Mouse (Mus musculus) urinary bladder, postnatal 14 days (tissue): Measurements from ENCODE around the gene Diras1.

Experiments
- DNase-seq: peaks from one replicate; pipeline ENCODE4 v3.0.0; 2021; ENCODE audit warnings: low spot score

Diras1 gene

DNA sequence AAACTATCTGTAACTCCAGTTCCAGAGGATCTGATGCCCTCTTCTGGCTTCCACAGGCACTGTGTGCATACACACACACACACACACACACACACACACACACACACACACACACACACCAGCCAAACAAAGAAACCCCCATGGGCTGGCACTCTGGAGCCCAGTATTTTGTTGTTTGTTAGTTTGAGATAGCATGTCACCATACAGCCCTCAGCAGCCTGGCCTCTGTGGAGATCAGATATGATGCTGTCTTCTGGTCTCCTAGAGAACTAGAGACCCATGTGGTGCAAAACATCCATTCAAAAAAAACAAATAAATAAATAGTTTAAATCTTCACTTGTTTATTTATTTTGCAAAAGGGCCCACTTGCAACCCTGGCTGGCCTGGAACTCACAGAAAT lies 2.8 kb upstream of the Diras1 start:
- DNase-seq: no peak

DNA sequence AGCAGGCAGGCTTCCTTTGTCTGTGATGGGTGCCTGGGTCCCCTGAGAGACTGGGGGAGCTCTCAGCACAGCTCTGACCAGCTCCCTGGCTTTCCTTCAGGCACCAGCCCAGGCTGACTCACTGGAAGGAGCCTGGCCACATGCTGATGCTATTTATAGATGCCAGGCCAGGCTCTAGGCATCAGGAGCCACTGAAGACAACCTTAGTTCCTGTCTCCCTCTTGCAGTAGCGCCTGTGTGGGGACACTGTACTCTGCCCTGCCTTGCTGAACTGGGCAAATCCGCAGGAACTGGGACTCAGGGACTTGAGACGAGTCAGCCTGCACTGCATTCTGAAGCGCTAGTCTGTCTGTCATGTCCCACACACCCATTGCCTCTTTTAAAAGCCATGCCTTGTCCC lies 1.9 kb upstream of the Diras1 start:
- DNase-seq: no peak

DNA sequence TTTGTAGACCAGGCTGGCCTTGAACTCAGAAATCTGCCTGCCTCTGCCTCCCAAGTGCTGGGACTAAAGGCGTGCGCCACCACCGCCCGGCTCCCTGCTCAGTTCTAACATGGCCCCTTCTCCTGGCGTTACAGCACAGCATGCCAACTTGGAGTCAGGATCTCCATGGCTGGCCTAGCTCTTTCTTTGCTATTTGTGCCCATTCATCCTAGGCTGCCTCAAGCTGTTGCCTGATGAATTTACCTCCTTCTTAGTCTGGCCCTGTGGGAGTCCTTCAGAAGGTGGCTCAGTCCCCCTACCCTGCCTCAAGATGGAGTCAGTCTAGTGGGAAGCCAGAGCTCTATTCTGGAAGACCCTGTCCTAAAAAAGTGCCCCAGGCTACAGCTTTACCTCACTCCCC lies 1.4 kb upstream of the Diras1 start:
- DNase-seq: no peak

DNA sequence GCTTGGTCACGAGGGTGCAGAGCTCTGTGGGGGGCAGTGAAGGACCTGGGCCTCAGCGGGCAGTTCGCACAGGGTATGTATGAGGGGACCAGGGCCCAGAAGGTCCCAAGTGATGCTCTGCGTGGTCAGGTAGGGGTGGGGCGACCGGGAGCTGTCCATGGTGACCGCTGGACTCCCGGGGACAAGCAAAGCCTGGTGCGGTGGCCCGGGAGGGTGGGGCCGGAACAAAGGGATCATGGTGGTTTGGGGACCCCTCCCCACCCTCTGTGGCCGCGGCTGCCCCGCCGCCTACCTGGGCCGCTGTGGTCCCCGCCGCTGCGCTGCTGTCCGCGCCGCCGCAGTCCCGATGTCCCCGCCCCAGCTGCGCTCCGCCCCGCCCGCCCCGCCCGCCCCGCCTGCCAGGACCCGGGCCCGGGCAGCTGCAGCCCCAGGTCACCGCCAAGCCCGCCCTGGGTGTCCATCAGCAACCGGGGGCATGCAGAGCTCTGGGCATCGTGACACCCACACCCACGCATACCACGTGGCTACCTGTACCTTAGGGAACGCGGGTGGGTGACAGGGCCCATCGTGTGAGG lies 328 bp downstream of the Diras1 start:
- DNase-seq: no peak

DNA sequence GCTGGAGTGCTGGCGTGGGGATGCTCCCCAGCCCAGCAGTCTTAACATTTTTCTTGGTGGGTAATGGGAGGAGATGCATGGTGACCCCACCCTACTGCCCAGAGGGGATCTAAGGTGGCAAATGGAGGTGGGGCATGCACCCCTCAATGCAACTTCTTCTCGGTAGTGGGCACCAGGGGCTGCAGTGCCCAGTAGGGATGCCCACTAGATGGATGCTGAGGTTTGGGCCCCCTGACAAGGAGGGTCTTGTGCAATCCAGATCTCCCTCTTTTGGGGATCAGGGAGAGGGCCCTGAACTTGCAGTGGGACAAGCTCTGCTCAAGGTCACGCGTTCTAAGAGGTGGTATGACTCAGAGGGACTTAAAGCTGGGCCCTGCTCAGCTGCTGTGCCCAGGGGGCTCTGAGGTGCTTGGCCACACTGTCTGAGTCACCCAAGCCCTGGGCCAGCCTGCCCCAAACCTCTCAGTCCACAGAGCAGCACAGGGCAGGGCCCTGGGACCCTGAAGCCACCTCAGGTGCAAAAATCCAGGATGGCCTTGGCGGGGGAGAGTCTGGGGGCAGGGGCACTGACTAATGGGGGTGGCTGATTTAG lies 1.0 kb downstream of the Diras1 start:
- DNase-seq: no peak

DNA sequence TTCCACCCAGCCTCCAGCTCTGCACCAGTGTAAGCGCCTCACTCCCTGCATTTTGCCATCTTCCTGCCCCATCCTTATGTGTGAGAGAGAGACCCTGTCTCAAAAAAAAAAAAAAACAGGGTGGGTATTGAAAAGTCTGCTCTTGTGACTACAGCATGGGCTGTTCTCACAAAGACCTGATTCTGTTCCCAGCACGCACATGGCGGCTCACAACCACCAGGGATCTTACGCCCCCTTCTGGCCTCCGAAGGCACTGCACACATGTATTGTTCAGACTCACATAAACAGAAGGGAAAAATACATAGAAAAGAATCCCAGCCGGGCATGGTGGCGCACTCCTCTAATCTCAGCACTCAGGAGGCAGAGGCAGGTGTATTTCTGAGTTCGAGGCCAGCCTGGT lies 2.7 kb downstream of the Diras1 start:
- DNase-seq: no peak

DNA sequence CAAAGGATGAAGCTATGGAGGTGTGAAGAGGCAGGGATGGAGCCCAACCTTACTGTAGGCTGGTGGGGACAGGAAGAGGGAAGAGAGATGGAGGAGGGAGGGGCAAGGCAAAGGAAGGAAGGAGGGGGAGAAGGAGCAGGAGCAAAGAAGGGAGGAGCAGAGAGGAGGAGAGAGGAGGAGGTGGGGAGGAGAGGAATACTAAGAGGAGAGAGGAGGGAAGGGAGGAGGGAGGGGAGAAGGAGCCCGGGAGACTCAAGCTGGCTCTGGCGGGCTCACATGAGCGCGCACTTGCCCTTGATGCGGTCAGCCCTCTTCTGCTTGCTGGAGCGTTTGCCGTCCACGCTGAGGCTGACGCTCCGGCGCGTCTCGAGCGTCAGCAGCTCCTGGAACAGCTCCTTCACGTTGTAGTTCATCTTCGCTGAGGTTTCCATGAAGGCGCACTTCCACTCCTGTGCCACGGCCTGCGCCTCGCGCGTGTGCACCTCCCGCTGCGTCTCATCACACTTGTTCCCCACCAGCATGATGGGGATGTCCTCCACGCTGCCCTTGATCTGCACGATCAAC lies 3.8 kb downstream of the Diras1 start:
- no peak for DNase-seq

DNA sequence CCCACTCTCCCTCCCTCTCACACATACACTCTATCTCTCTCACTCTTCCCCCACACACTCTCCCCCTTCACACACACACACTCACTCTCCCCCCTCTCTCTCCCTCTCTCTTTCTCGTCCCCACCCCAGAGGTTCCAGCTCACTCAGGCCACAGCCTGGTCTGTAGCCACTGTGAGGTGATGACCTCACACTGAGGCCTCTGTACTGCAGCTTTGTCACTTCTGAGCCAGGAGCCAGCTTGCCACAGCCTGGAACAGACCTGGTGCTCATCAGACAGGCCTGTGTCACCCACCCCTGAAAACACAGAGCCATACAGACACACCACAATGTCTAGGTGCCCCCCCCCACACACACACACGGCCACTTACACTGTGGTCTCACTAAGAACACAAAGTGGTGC lies 5.3 kb downstream of the Diras1 start:
- DNase-seq: no peak

DNA sequence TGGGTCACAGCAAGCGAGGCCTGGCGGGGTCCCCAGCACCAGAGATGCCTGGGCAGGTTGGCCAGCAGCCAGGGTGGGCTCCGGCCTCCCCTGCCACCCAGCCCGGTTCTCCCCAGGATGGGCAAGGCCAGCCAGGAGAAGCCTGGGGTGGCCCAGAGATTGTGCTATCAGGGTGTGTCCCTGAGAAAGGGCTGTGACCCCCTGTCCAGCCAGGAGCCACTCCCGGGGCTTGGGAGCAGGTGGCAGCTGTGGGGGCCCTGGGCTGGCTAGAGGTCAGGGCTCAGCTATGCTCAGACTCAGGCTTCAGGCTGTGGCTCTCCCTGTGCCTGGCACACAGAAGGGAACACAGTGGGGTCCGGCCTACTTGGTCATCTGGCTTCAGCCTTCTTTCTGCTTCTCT lies 5.8 kb downstream of the Diras1 start:
- no peak for DNase-seq

DNA sequence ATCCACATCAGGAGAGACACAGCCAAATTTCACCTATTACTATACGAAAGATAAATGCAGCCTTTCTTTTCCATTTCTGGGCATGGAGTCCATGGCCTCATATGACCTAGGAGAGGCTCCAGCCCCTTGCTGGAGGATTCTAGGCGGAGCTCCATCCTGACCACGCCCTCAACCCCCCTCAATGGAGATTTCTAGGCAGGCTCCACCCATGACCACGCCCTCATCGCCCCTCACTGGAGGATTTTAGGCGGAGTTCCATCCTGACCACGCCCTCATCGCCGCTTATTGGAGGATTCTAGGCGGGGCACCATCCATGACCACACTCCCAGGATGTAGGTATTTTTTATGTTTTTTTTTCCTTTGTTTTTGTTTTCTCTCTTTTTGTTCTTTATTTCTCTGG lies 7.1 kb downstream of the Diras1 start:
- peak; percentile 47 for DNase-seq

DNA sequence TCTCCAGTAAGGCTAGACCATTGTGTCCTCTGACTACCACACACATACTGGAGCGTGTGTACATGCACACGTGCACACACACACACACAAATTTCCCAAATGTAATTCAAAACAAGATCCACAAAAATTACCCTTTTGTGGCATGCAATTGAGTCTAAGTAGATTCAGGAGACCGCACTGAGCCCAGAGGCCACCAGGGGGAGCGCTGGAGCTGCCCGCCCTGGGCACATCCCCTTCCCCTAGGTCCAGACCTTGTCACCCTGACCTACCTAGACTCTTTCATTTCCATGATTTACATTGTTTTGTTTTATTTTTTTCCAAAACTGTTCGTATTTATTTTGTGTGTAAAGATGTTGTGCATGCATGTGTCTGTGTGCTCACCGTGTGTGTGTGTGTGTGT lies 8.8 kb downstream of the Diras1 start:
- peak; percentile 52 for DNase-seq

DNA sequence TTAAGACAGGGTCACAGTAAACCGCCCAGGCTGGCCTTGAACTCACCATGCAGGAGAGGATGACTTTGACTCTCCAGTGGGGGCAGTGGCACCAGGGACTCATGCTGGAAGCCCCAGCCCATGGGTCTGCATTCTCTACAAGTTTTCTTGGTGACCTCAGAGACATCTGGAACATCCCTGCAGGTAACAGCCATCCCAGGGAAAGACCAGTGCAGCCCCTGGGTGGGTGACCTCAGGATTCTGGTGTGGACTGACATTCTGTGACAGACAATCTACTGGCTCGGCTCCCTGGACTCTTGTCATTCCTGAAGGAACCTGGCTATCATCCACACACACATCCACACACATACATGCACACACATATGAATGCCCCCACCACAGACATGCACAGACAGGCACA lies 9.8 kb downstream of the Diras1 start:
- no peak for DNase-seq

DNA sequence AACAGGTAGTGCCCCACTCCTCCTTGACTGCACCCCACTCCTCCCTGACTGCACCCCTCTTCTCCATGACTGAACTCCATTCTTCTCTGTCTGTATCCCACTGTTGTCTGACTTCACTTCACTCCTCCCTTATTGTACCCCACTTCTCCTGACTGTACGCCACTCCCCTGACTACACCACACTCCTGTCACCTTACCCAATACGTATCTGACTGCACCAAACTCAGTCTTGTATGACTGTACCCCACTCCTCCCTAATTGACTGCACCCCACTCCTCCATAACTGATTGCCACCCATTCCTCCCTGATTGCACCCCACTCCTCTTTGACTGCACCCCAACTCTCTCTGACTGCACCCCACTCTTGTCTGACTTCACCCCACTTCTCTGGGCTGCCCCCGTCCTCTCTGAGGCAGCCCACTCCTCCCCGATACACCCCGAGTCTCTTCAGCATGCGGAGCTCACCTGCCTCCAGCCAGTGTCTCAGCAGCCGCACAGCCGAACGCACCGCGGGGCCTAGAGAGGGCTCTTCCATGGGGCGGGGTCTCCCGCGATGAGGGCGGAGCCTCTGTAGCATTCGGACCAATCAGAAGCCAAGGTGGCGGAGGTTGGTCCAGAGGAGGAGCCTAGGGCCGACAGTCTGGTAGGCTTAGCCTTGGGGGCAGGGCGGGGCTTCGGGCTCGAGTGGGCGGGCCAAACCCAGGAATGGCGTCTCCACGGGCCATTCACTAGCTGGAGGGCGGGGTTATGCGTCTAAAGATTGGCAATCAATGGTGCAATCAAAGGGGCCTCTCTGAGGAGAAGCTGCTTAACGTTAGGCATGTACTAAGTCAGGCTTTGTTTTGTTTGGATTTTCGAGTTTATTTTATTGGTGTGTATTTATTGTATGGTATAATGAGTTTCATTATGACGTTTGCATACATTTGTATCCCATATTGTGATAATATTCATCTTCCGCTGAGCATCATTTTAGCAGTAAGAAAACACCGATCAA lies 10.8 kb downstream of the Diras1 start, which contains the start of gene Gng7:
Gng7 (minus strand) TSS at position 553 of the 992 bp plus-strand sequence.
- peak; percentile 95 for DNase-seq

DNA sequence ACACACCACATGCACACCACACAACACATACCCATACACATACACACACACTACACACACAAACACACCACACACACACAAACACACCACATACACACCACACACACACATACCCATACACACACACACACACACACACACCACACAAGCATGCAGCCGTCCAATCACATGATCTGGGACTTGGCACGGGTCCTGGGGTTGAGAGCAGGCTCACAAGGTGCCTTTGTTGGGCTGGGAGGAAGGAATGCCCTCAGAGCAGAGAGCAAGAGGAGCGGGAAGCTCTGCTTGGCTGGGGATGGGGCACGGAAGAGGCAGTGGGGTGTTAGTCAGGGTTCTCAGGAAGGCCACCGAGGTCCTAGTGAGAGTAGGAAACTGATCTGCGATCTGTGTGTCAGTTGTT lies 14.6 kb downstream of the Diras1 start:
- DNase-seq: no peak

DNA sequence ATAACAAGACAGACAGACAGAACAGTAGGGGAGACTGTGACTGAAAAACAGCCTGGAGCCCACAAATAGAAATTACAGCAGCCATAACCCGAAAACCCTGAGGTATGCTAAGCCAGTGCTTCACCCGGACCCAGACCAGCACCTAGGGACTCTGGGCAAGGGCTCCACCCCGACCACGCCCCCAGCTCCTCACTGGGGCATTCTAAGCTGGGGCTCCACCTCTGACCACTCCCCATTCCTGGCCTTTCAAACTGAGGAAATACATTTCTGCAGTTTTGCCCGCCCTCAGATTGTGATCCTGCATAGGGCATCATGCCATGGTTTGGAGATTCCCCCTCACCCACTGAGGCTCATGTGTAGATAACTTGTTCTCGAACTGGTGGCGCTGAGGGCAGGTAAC lies 18.2 kb downstream of the Diras1 start:
- DNase-seq: no peak

DNA sequence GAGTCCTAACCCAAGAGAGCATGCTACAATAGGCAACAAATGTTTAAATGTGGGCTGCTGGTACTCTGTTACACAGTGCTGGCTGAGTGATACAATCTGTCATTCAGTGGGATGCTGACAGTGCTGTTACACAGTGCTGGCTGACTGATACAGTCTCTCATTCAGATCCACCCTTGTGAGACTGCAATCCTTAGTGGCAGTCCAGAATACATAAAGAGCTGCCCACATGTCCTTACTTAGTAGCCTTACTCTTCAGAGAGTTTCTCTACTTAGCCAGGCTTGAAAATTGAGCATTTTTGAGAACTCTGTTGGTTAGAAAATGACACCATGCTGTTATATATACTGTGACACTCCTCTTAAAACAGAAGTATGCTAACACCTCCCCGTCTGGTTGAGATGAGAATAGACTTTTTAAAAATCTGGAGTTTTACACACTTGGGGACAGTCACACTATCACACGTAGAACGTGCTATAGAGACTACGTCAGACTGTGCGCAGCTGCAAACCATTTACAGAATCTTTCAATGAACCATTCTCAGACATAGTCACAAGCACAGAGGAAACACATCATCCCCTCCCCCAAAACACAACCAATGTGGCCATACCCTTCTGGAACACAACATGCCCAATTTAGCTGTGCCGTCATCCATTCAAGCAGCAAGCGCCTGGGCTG lies 19.3 kb downstream of the Diras1 start:
- no peak for DNase-seq

DNA sequence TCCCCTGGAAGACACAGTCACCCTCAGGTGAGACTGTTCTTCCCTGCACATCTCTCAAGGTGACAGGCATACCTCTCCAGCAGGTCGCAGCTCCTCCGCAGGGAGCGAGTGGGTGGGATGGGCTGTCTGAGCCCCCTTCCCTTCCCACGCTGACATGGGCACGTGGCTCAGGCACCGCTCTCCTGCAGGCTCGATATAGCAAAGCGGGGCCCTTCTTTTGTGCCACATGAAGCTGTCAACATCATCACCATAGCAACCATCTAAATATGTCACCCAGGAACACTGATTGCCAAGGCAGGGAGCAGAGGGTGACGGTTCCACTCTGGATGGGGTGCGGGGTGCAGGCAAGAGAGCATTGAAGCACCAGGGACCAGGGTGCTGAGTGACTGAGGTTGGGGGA lies 24.3 kb downstream of the Diras1 start:
- DNase-seq: no peak

DNA sequence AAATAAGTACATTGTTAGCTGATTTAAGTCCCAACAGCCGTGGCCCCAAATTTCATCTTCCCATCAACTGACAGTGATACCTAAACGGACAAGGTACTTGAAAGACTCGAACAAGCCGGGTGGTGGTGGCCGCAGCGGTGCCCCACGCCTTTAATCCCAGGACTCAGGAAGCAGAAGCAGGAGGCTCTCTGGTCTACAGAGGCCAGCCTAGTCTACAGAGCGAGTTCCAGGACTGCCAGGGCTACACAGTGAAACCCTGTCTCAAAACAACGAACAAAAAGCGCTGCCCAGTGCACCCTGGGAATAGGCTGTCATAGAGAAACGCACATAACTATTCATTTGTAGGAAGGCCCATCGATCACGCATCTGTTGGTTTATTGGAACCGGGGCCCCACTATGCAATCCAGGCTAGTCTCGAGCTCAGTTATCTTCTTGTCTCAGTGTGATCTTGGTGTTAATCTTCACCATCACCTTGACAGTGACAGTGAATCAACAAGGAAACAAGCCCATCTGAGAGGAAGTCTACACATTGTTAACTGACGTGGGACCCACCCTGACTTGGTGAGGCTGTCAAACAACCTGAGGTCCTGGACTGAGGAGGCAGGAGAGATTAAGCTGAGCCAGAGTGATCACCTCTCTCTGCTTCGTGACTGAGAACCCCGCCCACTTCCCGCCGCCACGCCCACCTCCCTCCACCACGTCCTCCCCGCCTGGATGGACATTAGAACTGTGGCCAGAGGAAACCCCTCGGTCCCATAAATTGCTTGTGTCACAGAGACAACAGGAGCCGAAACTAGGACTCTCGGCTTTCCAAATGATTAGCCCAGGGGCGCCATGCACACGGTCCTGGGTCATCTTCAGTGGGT lies 25.0 kb downstream of the Diras1 start:
- DNase-seq: no peak

DNA sequence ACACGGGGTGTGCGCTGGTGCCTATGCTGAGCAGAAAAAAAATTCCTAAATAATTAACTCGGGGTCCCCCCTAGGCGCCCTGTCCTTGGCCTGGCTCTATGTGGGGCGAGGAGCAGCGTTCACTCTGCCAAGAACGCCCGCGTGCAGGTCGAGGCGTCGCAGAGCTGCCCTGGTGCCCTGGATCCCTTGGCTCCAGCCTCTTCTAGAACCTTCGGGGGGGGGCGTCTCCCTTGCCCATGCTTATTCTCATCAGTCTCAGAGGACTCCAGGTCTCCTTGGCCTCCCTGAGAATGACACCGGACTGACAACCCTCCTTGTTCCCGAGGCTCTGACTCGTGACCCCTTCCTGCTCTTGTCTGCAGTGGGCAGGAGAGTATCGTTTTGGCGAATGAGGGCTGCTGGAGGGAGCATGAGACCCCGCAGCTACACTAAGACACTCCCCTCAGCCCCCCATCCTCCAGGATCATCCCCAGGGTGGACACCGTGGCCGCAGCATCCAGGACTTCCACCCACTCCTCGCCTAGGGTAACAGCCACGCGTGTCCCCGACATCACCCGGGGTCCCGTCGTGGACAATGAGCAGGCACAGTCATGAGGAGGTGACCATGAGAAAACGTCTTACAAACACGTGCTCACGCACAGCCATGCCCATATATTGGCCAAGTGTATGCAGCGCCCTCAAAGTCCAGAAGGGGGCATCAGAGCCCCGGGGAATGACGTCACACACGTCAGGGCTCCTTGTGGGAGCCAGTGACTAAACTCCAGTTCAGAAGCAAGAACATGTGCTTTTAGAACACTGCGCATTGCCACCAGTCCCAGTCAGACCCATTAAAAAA lies 25.9 kb downstream of the Diras1 start:
- peak; percentile 83 for DNase-seq

DNA sequence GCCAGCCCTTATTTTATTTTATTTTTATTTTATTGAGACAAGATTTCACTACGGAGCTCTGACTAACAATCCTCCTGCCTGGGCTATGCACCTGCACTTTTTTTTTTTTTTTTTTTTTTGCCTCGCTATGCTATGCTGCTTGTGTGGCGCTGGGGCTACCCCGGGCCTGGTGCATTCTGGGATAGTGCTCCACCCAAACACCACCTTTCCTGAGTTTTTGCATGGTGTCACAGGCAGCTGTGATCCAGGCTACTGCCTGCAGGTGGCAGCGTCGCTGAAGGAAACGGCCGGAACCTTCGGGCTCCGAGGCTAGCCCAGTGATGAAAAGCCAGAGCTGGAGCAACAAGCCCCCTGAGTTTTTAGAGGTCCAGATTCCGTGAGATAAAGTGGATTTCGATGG lies 26.7 kb downstream of the Diras1 start:
- DNase-seq: peak; percentile 50
